Mouse (Mus musculus): ENCODE measurements around the gene Taok1.

DNA sequence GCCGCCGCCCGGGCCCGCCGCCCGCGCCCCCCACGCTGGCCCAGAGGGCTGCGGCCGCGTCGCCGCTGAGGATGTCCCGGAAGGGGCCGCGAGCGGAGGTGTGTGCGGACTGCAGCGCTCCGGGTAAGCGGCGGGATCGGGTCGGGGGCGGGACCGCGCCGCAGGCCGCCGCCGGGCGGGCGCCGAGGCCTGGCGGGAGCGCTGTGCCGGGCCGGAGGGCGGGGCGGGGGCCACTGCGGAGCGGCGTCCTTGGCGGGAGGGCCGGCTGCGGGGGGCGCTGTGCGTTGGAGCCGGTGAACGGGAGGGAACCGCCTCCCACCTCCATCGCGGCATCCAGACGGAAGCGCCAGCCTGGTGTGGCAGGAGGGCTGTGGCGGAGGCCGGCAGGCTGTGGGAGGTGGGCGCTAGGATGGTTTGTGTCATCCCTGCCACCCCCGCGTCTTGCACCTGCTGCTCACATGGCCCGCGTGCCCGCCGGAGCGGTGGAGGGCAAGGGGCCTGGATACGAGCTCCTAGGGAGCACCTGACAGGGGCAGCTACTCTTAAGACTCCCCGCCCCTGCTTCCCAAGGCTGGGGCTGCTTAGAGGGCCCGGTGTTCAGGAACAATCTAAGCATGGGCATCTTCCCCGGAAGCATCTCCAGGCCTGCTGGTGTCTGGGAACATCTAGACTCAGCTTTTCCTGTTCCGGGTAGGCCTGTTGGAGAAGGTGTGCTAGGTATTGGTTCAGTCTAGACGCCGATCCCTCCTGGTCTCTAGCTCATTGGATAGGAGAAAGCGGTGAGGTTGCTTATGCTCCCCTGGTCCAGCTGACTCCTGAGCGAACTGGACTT, 113.9 kb downstream of the Taok1 start, which contains the start of gene Git1:
- TF ChIP-seq CTCF (IDR thresholded peaks at IDR 0.05; ENCODE audit: borderline replicate concordance, extremely low read depth, insufficient read depth, insufficient read length) (no peak), POLR2A (IDR thresholded peaks at IDR 0.05; ENCODE audit: borderline replicate concordance, extremely low read depth, insufficient read depth, insufficient read length, poor library complexity, severe bottlenecking) (no peak)

All from brain, embryonic 14.5 days (tissue).